Mouse (Mus musculus) megakaryocyte, embryonic 14.5 days (primary cell): ENCODE measurements around the gene Cd4.

ENCODE experiments used
- FLI1 ChIP-seq: IDR thresholded peaks from 2 replicates; pipeline ENCODE4 v1.6.1; 2012; ENCODE audit warnings: low read length, inconsistent platforms, mixed read lengths
- GATA1 ChIP-seq: IDR thresholded peaks from 3 replicates; pipeline ENCODE4 v1.6.1; 2012; ENCODE audit warnings: mixed read lengths, low read length, inconsistent platforms, borderline replicate concordance

DNA sequence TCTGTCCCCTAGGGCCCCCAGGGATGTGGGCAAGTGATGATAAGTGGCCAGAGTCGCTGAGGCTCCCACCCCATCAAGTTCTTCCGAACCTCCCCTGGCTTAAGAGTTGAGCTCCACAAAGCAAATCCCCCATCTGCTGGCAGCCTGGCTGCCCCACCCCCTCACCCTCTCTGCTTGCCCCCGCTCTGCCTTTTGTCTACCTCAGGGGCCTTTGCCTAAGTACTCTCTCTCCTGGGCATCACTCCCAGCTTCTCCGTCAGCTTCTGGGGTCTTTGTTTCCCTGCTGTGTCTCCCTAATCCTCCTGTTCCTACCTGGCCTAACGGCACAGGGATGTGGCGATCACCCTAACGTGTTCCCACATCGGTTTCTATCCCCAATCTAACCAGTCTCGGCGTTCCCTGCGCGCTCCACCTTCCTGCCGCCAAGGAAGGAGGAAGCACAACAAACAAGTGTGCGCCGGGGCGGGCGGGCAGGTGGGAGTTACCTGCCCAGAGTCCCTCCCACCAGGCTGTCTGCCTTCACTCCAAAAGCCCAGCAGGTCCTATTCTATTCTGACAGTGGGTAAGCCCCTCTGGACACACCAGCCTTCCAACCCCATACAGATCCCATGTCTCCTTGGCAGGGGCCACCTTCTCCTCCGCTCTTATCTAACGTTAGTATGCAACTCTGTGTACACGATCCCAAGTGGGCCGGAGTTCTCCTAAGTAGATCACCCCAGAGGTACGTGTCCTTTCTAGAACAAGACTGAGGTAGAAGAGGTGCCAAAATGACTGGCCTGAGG lies 27.3 kb upstream of the Cd4 start:
- TF ChIP-seq GATA1 (no peak), FLI1 (no peak)
